ENCODE assay signal across 8 mouse cellular contexts in the genomic region with DNA sequence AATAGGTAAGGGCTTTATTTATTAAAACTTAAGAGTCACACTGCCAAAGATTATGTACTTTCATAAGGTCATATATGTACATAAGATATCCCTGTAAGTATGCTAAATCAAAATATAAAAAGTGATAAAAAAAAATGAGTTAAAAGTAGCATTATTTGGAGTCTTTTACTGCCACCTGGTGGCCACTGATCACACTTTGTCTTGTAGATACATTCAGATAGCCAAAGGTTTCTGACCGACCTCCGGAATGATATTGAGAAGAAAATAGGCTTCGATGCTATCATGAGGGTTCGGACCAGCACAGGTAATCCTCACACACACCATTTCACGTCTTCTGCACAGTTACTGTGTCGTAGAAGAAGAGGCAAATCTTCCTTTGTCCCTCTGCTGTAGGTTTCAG. TPM values are rescaled to one million over a fixed set of nuclear protein-coding genes. Genes with fewer than 3 reads are reported as not detected.
DNase-seq lines count a peak whose midpoint lies in the region; ATAC-seq and TF ChIP-seq lines count a peak whose summit lies in the region.

No protein-coding gene starts in this region.

- H3K4me1 ChIP-seq in MEL (ENCODE audit: control insufficient read depth in 1 of 2, insufficient read depth in 2 of 2, low read length in 2 of 2): no peaks in the 10 kb centered on the region
- H3K4me1 ChIP-seq in embryonic facial prominence, embryonic 14.5 days (ENCODE audit: control insufficient read depth, insufficient read depth, low read length): no peaks in the 10 kb centered on the region
- H3K4me1 ChIP-seq in lung, adult 2 months (ENCODE audit: control insufficient read depth, insufficient read depth, low read length): no peaks in the 10 kb centered on the region

- peaks cover 0 to 3% of the 10 kb centered on the region in 2 experiments; a peak in 1 of 4 replicates for H3K36me3 ChIP-seq in MEL (ENCODE audit: control insufficient read depth in 1 of 2, insufficient read depth in 2 of 2, low read length in 2 of 2)
- H3K36me3 ChIP-seq in embryonic facial prominence, embryonic 14.5 days (ENCODE audit: control insufficient read depth, insufficient read depth, low read length): peaks cover 85% of the 10 kb centered on the region

- ATAC-seq in embryonic facial prominence, embryonic 14.5 days (ENCODE audit: low read depth): no peak

- no peak for TF ChIP-seq POLR2A in MEL (IDR thresholded peaks at IDR 0.05; ENCODE audit: control insufficient read depth in 1 of 2, insufficient read depth in 1 of 2, low read depth in 1 of 2, low read length in 2 of 2, poor library complexity in 1 of 2)
- TF ChIP-seq POLR2A in lung, adult 2 months (IDR thresholded peaks at IDR 0.05; ENCODE audit: borderline replicate concordance, extremely low read depth, low read depth, low read length): no peak

- TF ChIP-seq CTCF in layer of hippocampus, adult 2 months (conservative IDR thresholded peaks at IDR 0.05): peak; percentile 87
- peak in 2 of 3 experiments; percentile 11 to 65; a peak in 4 of 6 replicates for TF ChIP-seq CTCF in MEL (IDR thresholded peaks at IDR 0.05 in 2 of 3, conservative IDR thresholded peaks at IDR 0.05 in 1 of 3; ENCODE audit: control insufficient read depth in 1 of 3, insufficient read depth in 1 of 3, low read depth in 2 of 3, low read length in 3 of 3, poor library complexity in 1 of 3, severe bottlenecking in 1 of 3)
- no peak for TF ChIP-seq CTCF in lung, adult 2 months (IDR thresholded peaks at IDR 0.05; ENCODE audit: insufficient read depth, low read length)

- H3K27ac ChIP-seq in layer of hippocampus, adult 2 months: no peak overlapping the region
- no peak overlapping the region for H3K27ac ChIP-seq in MEL (ENCODE audit: control insufficient read depth, low read depth, low read length)
- H3K27ac ChIP-seq in embryonic facial prominence, embryonic 14.5 days (replicated peaks; ENCODE audit: low read depth, low read length): no peak overlapping the region

- WGBS in embryonic facial prominence, embryonic 14.5 days: 67% methylated on average over 6 of the region's 6 CpGs
- WGBS in lung, adult 2 months: 62% methylated on average over 6 of the region's 6 CpGs

- DNase-seq in adrenal gland, postnatal 25 days: peak; percentile 20
- DNase-seq in adrenal gland, adult 8-10 months: no peak
- peak in 1 of 2 experiments; percentile 44 for DNase-seq in layer of hippocampus, adult 2 months (ENCODE audit: low spot score in 2 of 2)
- no peak for DNase-seq in layer of hippocampus, adult 9-10 months (ENCODE audit: low spot score)
- DNase-seq in MEL (ENCODE audit: low read depth, low spot score): peak; percentile 71
- peak; percentile 87 for DNase-seq in embryonic facial prominence, embryonic 14.5 days (ENCODE audit: low spot score)
- peak; percentile 15 for DNase-seq in lung, adult 2 months
- peak; percentile 36 for DNase-seq in thymus, postnatal 14 days

- no peaks in the 10 kb centered on the region for H3K27me3 ChIP-seq in MEL (ENCODE audit: control insufficient read depth in 1 of 2, insufficient read depth in 2 of 2, low read length in 2 of 2)
- H3K27me3 ChIP-seq in embryonic facial prominence, embryonic 14.5 days (replicated peaks; ENCODE audit: control insufficient read depth, insufficient read depth, low read length): no peaks in the 10 kb centered on the region

- no peak overlapping the region for H3K4me3 ChIP-seq in layer of hippocampus, adult 2 months
- H3K4me3 ChIP-seq in MEL (ENCODE audit: control insufficient read depth in 1 of 2, insufficient read depth in 1 of 2, low read depth in 2 of 2, low read length in 2 of 2): no peak overlapping the region
- H3K4me3 ChIP-seq in embryonic facial prominence, embryonic 14.5 days (ENCODE audit: low read depth, low read length): no peak overlapping the region
- H3K4me3 ChIP-seq in lung, adult 2 months (replicated peaks; ENCODE audit: extremely low read depth, low read depth, low read length): no peak overlapping the region

- TF ChIP-seq RAD21 in MEL (IDR thresholded peaks at IDR 0.05; ENCODE audit: low read depth, low read length): peak; percentile 64

- no peaks in the 10 kb centered on the region for H3K9me3 ChIP-seq in MEL (replicated peaks; ENCODE audit: insufficient read depth, low read length)
- no peaks in the 10 kb centered on the region for H3K9me3 ChIP-seq in embryonic facial prominence, embryonic 14.5 days (ENCODE audit: control insufficient read depth, low read length)

- H3K9ac ChIP-seq in MEL (ENCODE audit: control insufficient read depth, low read depth, low read length, poor library complexity, severe bottlenecking): no peak overlapping the region
- no peak overlapping the region for H3K9ac ChIP-seq in embryonic facial prominence, embryonic 14.5 days (ENCODE audit: low read depth, low read length)

- no peaks in the 10 kb centered on the region for H3K79me2 ChIP-seq in MEL (ENCODE audit: control insufficient read depth, insufficient read depth, low read length, poor library complexity)

- no peak for TF ChIP-seq EP300 in MEL (IDR thresholded peaks at IDR 0.05; ENCODE audit: low read depth in 1 of 2, low read length in 2 of 2)

- H3K4me2 ChIP-seq in embryonic facial prominence, embryonic 14.5 days (ENCODE audit: low read depth, low read length): no peak overlapping the region

TF ChIP-seq in MEL, 35 proteins besides CTCF, POLR2A, EP300 and RAD21:
- TF ChIP-seq ZC3H11A (IDR thresholded peaks at IDR 0.05; ENCODE audit: low read depth, low read length) (peak; percentile 58; the same call in 1 of the 2 replicates), MAX (IDR thresholded peaks at IDR 0.05; ENCODE audit: low read length) (no peak), ZNF384 (IDR thresholded peaks at IDR 0.05; ENCODE audit: low read depth, low read length) (peak; percentile 91), TBP (IDR thresholded peaks at IDR 0.05; ENCODE audit: low read depth, low read length) (no peak), MXI1 (IDR thresholded peaks at IDR 0.05; ENCODE audit: low read depth, low read length) (no peak), SMC3 (IDR thresholded peaks at IDR 0.05; ENCODE audit: low read depth, low read length) (peak; percentile 63), RCOR1 (IDR thresholded peaks at IDR 0.05; ENCODE audit: low read depth, low read length) (no peak), MYC (IDR thresholded peaks at IDR 0.05; ENCODE audit: low read depth, low read length) (no peak)

RNA-seq across cellular contexts. Expression of a gene that starts 32.7 kb away (rescaled TPM):
- total RNA-seq in adrenal gland, postnatal 25 days (2021): 20.6 and 21.4 TPM in 2 replicates
- 10 to 100 TPM; 20.0 to 23.3 (median 22.1) TPM for total RNA-seq in adrenal gland, adult 8-10 months (2022)
- 10 to 100 TPM; 14.9 to 19.1 TPM for total RNA-seq in layer of hippocampus, adult 2 months (2021)
- 8.5 and 9.0 TPM in 2 replicates for total RNA-seq in MEL (2012; rRNA removed)
- polyA plus RNA-seq in MEL (2012; ENCODE audit: insufficient read depth in 1 of 2, insufficient read length in 2 of 2, low read depth in 1 of 2, low replicate concordance in 2 of 2, missing spikeins in 1 of 2): 10 to 100 TPM in 1 of 2 experiments, not detected in 1; 18.8 TPM
- 16.3 and 20.9 TPM in 2 replicates for polyA plus RNA-seq in embryonic facial prominence, embryonic 14.5 days (2014; fragmentation: Nextera tagmentation; extraction: Ambion mirVana)
- 3.3 and 5.7 TPM in 2 replicates for polyA plus RNA-seq in lung, adult 2 months (2012; rRNA removed)

Comparison
In these comparisons a context has a peak if more than half of its experiments do, and no peak if none do; other contexts are left out.
1. DNase-seq: peak in adrenal gland, postnatal 25 days (single experiment), MEL (single experiment), embryonic facial prominence, embryonic 14.5 days (single experiment), lung, adult 2 months (single experiment) and thymus, postnatal 14 days (single experiment); none in adrenal gland, adult 8-10 months (single experiment) and layer of hippocampus, adult 9-10 months (single experiment).